Mouse (Mus musculus) G1E (cell line): Measurements from ENCODE around the gene Glce. TPM values are rescaled to one million over a fixed set of nuclear protein-coding genes. Genes with fewer than 3 reads are reported as not detected.
A peak's percentile ranks its signal among the peaks of the same experiment; 100 is the strongest.

ENCODE experiments used
- ATAC-seq: 2 replicates; pipeline ENCODE4 v1.8.0; 2016; ENCODE audit warnings: mild to moderate bottlenecking; ENCODE audit not compliant: insufficient number of reproducible peaks, poor library complexity, low FRiP score, severe bottlenecking; ENCODE audit errors: extremely low read depth
- DNase-seq: peaks from one replicate; pipeline ENCODE4 v3.0.0; 2012; ENCODE audit warnings: low spot score
- H3K27me3 ChIP-seq: 2 replicates; pipeline ENCODE4 v1.6.1; 2012; ENCODE audit warnings: mild to moderate bottlenecking, low read length, inconsistent platforms; ENCODE audit not compliant: insufficient read depth
- H3K36me3 ChIP-seq: replicated peaks from 2 replicates; pipeline ENCODE3; 2012; ENCODE audit warnings: mild to moderate bottlenecking, inconsistent platforms
- H3K4me1 ChIP-seq: 2 replicates; pipeline ENCODE4 v1.6.1; 2012; ENCODE audit warnings: low read depth, low read length, inconsistent platforms, mixed read lengths; ENCODE audit not compliant: insufficient read depth
- H3K4me3 ChIP-seq: 2 replicates; pipeline ENCODE4 v1.5.1; 2012; ENCODE audit warnings: low read depth, mild to moderate bottlenecking, inconsistent platforms, low read length, moderate library complexity, mixed read lengths
- H3K9me3 ChIP-seq: replicated peaks from 2 replicates; pipeline ENCODE4 v1.6.1; 2012; ENCODE audit warnings: inconsistent platforms
- CTCF ChIP-seq: IDR thresholded peaks from 2 replicates; pipeline ENCODE4 v1.5.1; 2012; ENCODE audit warnings: low read depth, low read length, inconsistent platforms, mixed read lengths
- GATA1 ChIP-seq: IDR thresholded peaks from 2 replicates; pipeline ENCODE4 v1.6.1; 2012; ENCODE audit warnings: borderline replicate concordance, low read length, inconsistent platforms, mixed read lengths
- GATA2 ChIP-seq: IDR thresholded peaks from 2 replicates; pipeline ENCODE4 v1.6.1; 2012; ENCODE audit warnings: low read depth, low read length, inconsistent platforms, borderline replicate concordance
- POLR2AphosphoS5 ChIP-seq: IDR thresholded peaks from 2 replicates; pipeline ENCODE4 v1.6.1; 2012; ENCODE audit warnings: low read depth, low read length, inconsistent platforms; ENCODE audit not compliant: insufficient replicate concordance
- TAL1 ChIP-seq: conservative IDR thresholded peaks from 2 replicates; pipeline ENCODE4 v1.6.1; 2012; ENCODE audit warnings: low read depth, low read length, inconsistent platforms, mixed read lengths
- polyA plus RNA-seq: library from polyadenylated mRNA; stranded (reverse); fragments of >175 nt; gene quantifications from 2 replicates; pipeline ENCODE4 v1.2.3, GENCODE M21; 2012
- total RNA-seq, 2 experiments: library from RNA; stranded (forward) in 1 of 2; stranded (reverse) in 1 of 2; fragments of 200-1000 nt in 1 of 2; fragments of >200 nt in 1 of 2; fragmentation: Nextera tagmentation in 1 of 2; gene quantifications; 2 replicates each; pipeline ENCODE4 v1.2.3; 2014 to 2017

Gene Glce
- total and polyA plus RNA-seq, 3 experiments: 2.9 to 20.5 (median 18.5) TPM

GRCm38 (mm10) chr9:62132005-62132782, 9.7 kb upstream of the Glce start:
- ATAC-seq (no peak), DNase-seq (no peak)
- H3K4me1 ChIP-seq: no peaks in the 10 kb centered on the region; the same call in 1 of the 2 replicates
- H3K27me3 ChIP-seq: peaks cover 73% of the 10 kb centered on the region
- H3K4me3 ChIP-seq: no peak overlapping the region
- H3K9me3 ChIP-seq: no peaks in the 10 kb centered on the region
- TF ChIP-seq POLR2AphosphoS5: no peak
- no peak for TF ChIP-seq TAL1
- TF ChIP-seq GATA1: no peak
- no peak for TF ChIP-seq CTCF
- TF ChIP-seq GATA2: no peak
- no peaks in the 10 kb centered on the region for H3K36me3 ChIP-seq

GRCm38 (mm10) chr9:62130746-62131145, 8.3 kb upstream of the Glce start:
- H3K27me3 ChIP-seq: peaks cover 71% of the 10 kb centered on the region
- DNase-seq: no peak
- H3K9me3 ChIP-seq: no peaks in the 10 kb centered on the region
- peaks cover 3% of the 10 kb centered on the region for H3K4me1 ChIP-seq
- ATAC-seq: no peak
- TF ChIP-seq TAL1: no peak
- no peak for TF ChIP-seq GATA1
- no peak for TF ChIP-seq POLR2AphosphoS5
- TF ChIP-seq GATA2: no peak
- no peak for TF ChIP-seq CTCF
- no peak overlapping the region for H3K4me3 ChIP-seq
- H3K36me3 ChIP-seq: no peaks in the 10 kb centered on the region

- no peak for DNase-seq
- H3K36me3 ChIP-seq: no peaks in the 10 kb centered on the region
- TF ChIP-seq TAL1: no peak
- TF ChIP-seq CTCF: no peak
- no peak for TF ChIP-seq GATA1
- no peak for TF ChIP-seq GATA2
- no peak for TF ChIP-seq POLR2AphosphoS5
- H3K4me3 ChIP-seq: no peak overlapping the region
- ATAC-seq: no peak
- peaks cover 48% of the 10 kb centered on the region for H3K27me3 ChIP-seq
- peaks cover 16% of the 10 kb centered on the region for H3K4me1 ChIP-seq
- H3K9me3 ChIP-seq: no peaks in the 10 kb centered on the region
Observed at GRCm38 (mm10) chr9:62128056-62128455, 5.6 kb upstream of the Glce start.

GRCm38 (mm10) chr9:62125986-62126575, 3.6 kb upstream of the Glce start:
- H3K4me3 ChIP-seq: no peak overlapping the region
- no peak for ATAC-seq
- H3K27me3 ChIP-seq: peaks cover 32% of the 10 kb centered on the region

GRCm38 (mm10) chr9:62124266-62124665, 1.8 kb upstream of the Glce start:
- H3K36me3 ChIP-seq: no peaks in the 10 kb centered on the region
- ATAC-seq (no peak), DNase-seq (no peak)
- no peak overlapping the region for H3K4me3 ChIP-seq
- H3K27me3 ChIP-seq: peaks cover 22% of the 10 kb centered on the region
- no peak for TF ChIP-seq GATA2
- no peak for TF ChIP-seq CTCF
- TF ChIP-seq POLR2AphosphoS5: no peak
- TF ChIP-seq GATA1: no peak
- TF ChIP-seq TAL1: no peak
- H3K4me1 ChIP-seq: peaks cover 30% of the 10 kb centered on the region
- H3K9me3 ChIP-seq: no peaks in the 10 kb centered on the region

More at GRCm38 (mm10) chr9:62125986-62126575, 3.6 kb upstream of the Glce start:
- Histone ChIP-seq H3K4me1 (peaks cover 27% of the 10 kb centered on the region), H3K9me3 (no peaks in the 10 kb centered on the region), H3K36me3 (no peaks in the 10 kb centered on the region)
- TF ChIP-seq POLR2AphosphoS5 (no peak), GATA1 (no peak), GATA2 (no peak), TAL1 (no peak), CTCF (no peak)
- DNase-seq: no peak

- TF ChIP-seq POLR2AphosphoS5: no peak
- no peak for TF ChIP-seq CTCF
- no peak for TF ChIP-seq TAL1
- TF ChIP-seq GATA2: no peak
- no peak for TF ChIP-seq GATA1
- peaks cover 18% of the 10 kb centered on the region for H3K27me3 ChIP-seq
- DNase-seq (no peak), ATAC-seq (no peak)
- peak overlapping the region; percentile 85 for H3K4me3 ChIP-seq
- no peaks in the 10 kb centered on the region for H3K9me3 ChIP-seq
- peaks cover 30% of the 10 kb centered on the region for H3K4me1 ChIP-seq
- no peaks in the 10 kb centered on the region for H3K36me3 ChIP-seq
Observed at GRCm38 (mm10) chr9:62123496-62123895, 1.0 kb upstream of the Glce start.
